Mouse (Mus musculus): Measurements from ENCODE around the gene Yipf1. TPM values are rescaled to one million over a fixed set of nuclear protein-coding genes. Genes with fewer than 3 reads are reported as not detected.
A peak's percentile ranks its signal among the peaks of the same experiment; 100 is the strongest.

The Yipf1 gene
- polyA plus RNA-seq, 1 experiment from 2014 or later: 44.6 TPM

GRCm38 (mm10) chr4:107367567-107368314, 53.6 kb downstream of the Yipf1 start, which contains the start of gene Ndc1:
Gene Ndc1 (plus strand): TSS chr4:107367784.
- H3K4me2 ChIP-seq (ENCODE audit: low read depth, severe bottlenecking): peak within 1 kb of the TSS; percentile 69
- peak within 1 kb of the TSS; percentile 86 for H3K9ac ChIP-seq (ENCODE audit: low read length)
- DNase-seq (ENCODE audit: low spot score) (peak; percentile 90), ATAC-seq (ENCODE audit: insufficient number of reproducible peaks, low FRiP score, low TSS enrichment, low read depth) (peak; percentile 95)
- H3K27ac ChIP-seq (replicated peaks; ENCODE audit: low read depth, low read length): peak within 1 kb of the TSS; percentile 88
- peak within 1 kb of the TSS; percentile 76 for H3K4me3 ChIP-seq (ENCODE audit: low read depth, low read length)
- under 1% methylated on average over 51 of the region's 51 CpGs for WGBS
- peaks cover 10% of the 10 kb centered on the region for H3K36me3 ChIP-seq (ENCODE audit: control insufficient read depth, insufficient read depth, low read length)
- no peaks in the 10 kb centered on the region for H3K27me3 ChIP-seq (ENCODE audit: control insufficient read depth, insufficient read depth, low read length)
- H3K9me3 ChIP-seq (ENCODE audit: control insufficient read depth, low read length): no peaks in the 10 kb centered on the region
- no peaks in the 10 kb centered on the region for H3K4me1 ChIP-seq (ENCODE audit: control insufficient read depth, insufficient read depth, low read length)

DNA sequence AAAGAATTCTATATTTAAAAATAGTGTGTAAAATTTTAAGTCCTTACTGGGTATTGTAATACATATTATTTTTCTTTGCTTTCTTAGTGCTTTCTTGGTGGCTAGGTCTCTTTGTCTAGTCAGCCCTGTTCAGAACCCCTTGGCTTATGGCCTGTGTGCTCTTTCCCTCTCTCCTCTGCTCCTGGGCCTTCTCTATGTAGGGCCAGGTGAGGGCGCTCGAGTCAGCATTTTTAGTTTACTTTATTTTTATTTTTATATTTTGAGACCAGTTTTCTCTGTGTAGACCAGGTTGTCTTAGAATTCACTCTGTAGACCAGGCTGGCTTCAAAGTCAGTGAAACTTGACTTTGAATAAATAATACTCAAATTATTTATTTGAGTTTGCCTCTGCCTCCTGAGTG, 58.1 kb downstream of the Yipf1 start:
- H3K27ac ChIP-seq (replicated peaks; ENCODE audit: low read depth, low read length): no peak overlapping the region
- no peaks in the 10 kb centered on the region for H3K27me3 ChIP-seq (ENCODE audit: control insufficient read depth, insufficient read depth, low read length)
- no peak overlapping the region for H3K9ac ChIP-seq (ENCODE audit: low read length)
- no peak overlapping the region for H3K4me3 ChIP-seq (ENCODE audit: low read depth, low read length)
- no peaks in the 10 kb centered on the region for H3K4me1 ChIP-seq (ENCODE audit: control insufficient read depth, insufficient read depth, low read length)
- no peak for DNase-seq (ENCODE audit: low spot score)
- WGBS: 82% methylated on average over 2 of the region's 2 CpGs
- no peak overlapping the region for H3K4me2 ChIP-seq (ENCODE audit: low read depth, severe bottlenecking)
- no peaks in the 10 kb centered on the region for H3K9me3 ChIP-seq (ENCODE audit: control insufficient read depth, low read length)
- ATAC-seq (ENCODE audit: insufficient number of reproducible peaks, low FRiP score, low TSS enrichment, low read depth): no peak
- peaks cover 22% of the 10 kb centered on the region for H3K36me3 ChIP-seq (ENCODE audit: control insufficient read depth, insufficient read depth, low read length)

DNA sequence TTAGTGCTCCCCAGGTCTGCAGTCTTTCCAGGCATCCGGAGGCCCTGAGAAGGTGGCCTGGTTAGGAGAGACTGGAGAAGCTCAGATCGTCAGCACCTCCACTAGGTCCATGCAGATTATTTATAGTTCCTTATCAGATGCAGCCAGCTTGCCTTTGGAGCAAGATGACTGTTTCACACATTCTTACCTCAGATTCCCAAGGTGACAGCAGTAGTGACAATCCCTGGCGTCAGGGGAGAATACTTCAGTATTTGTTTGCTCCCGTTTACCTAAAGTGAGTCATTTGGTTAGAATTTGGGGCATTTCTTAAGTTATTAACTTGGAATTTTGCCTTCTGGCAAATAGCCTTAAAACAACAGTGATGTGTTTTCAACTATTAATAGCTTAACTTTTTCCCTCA, 60.5 kb downstream of the Yipf1 start:
- Histone ChIP-seq H3K9me3 (ENCODE audit: control insufficient read depth, low read length) (no peaks in the 10 kb centered on the region), H3K36me3 (ENCODE audit: control insufficient read depth, insufficient read depth, low read length) (peaks cover 26% of the 10 kb centered on the region), H3K27ac (replicated peaks; ENCODE audit: low read depth, low read length) (no peak overlapping the region), H3K27me3 (ENCODE audit: control insufficient read depth, insufficient read depth, low read length) (no peaks in the 10 kb centered on the region), H3K4me2 (ENCODE audit: low read depth, severe bottlenecking) (no peak overlapping the region), H3K4me3 (ENCODE audit: low read depth, low read length) (no peak overlapping the region), H3K9ac (ENCODE audit: low read length) (no peak overlapping the region), H3K4me1 (ENCODE audit: control insufficient read depth, insufficient read depth, low read length) (no peaks in the 10 kb centered on the region)
- DNase-seq (ENCODE audit: low spot score) (no peak), ATAC-seq (ENCODE audit: insufficient number of reproducible peaks, low FRiP score, low TSS enrichment, low read depth) (no peak)
- WGBS: 75% methylated on average over 4 of the region's 4 CpGs

- Histone ChIP-seq H3K36me3 (ENCODE audit: control insufficient read depth, insufficient read depth, low read length) (peaks cover 22% of the 10 kb centered on the region), H3K9ac (ENCODE audit: low read length) (no peak overlapping the region), H3K4me1 (ENCODE audit: control insufficient read depth, insufficient read depth, low read length) (no peaks in the 10 kb centered on the region), H3K27ac (replicated peaks; ENCODE audit: low read depth, low read length) (no peak overlapping the region), H3K4me3 (ENCODE audit: low read depth, low read length) (no peak overlapping the region), H3K9me3 (ENCODE audit: control insufficient read depth, low read length) (no peaks in the 10 kb centered on the region), H3K27me3 (ENCODE audit: control insufficient read depth, insufficient read depth, low read length) (no peaks in the 10 kb centered on the region), H3K4me2 (ENCODE audit: low read depth, severe bottlenecking) (no peak overlapping the region)
- DNase-seq (ENCODE audit: low spot score): no peak
- ATAC-seq (ENCODE audit: insufficient number of reproducible peaks, low FRiP score, low TSS enrichment, low read depth): no peak
- WGBS: 89% methylated on average over 6 of the region's 6 CpGs
These were observed 64.8 kb downstream of the Yipf1 start for GRCm38 (mm10) chr4:107378954-107379353.

DNA sequence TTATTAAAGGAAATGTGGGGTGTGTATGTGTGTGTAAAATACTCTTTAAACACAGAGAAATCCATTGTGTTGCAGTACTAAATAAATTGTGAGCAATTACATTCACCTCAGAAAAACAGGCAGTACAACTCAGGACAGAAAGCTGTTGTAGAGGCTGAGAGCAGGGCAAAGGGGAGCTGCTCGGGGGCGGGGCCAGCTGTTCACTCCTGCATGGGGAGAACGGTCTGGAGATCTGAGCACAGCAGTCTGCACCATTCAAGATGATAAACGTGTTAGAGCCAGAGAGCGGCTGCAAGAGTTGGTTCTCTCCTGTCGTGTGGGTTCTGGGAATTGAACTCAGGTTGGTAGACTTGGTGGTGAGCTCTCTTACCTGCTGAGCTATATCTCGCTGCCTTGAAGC, 66.7 kb downstream of the Yipf1 start:
- no peaks in the 10 kb centered on the region for H3K27me3 ChIP-seq (ENCODE audit: control insufficient read depth, insufficient read depth, low read length)
- H3K4me2 ChIP-seq (ENCODE audit: low read depth, severe bottlenecking): no peak overlapping the region
- H3K4me1 ChIP-seq (ENCODE audit: control insufficient read depth, insufficient read depth, low read length): no peaks in the 10 kb centered on the region
- 85% methylated on average over 7 of the region's 7 CpGs for WGBS
- DNase-seq (ENCODE audit: low spot score) (no peak), ATAC-seq (ENCODE audit: insufficient number of reproducible peaks, low FRiP score, low TSS enrichment, low read depth) (no peak)
- H3K9me3 ChIP-seq (ENCODE audit: control insufficient read depth, low read length): no peaks in the 10 kb centered on the region
- peaks cover 25% of the 10 kb centered on the region; the same call in 1 of the 2 replicates for H3K36me3 ChIP-seq (ENCODE audit: control insufficient read depth, insufficient read depth, low read length)
- no peak overlapping the region for H3K9ac ChIP-seq (ENCODE audit: low read length)
- H3K27ac ChIP-seq (replicated peaks; ENCODE audit: low read depth, low read length): no peak overlapping the region
- H3K4me3 ChIP-seq (ENCODE audit: low read depth, low read length): no peak overlapping the region

- ATAC-seq (ENCODE audit: insufficient number of reproducible peaks, low FRiP score, low TSS enrichment, low read depth) (no peak), DNase-seq (ENCODE audit: low spot score) (no peak)
- Histone ChIP-seq H3K36me3 (ENCODE audit: control insufficient read depth, insufficient read depth, low read length) (peaks cover 38% of the 10 kb centered on the region; the same call in 1 of the 2 replicates), H3K9ac (ENCODE audit: low read length) (no peak overlapping the region), H3K4me3 (ENCODE audit: low read depth, low read length) (no peak overlapping the region), H3K27ac (replicated peaks; ENCODE audit: low read depth, low read length) (no peak overlapping the region), H3K27me3 (ENCODE audit: control insufficient read depth, insufficient read depth, low read length) (no peaks in the 10 kb centered on the region), H3K4me1 (ENCODE audit: control insufficient read depth, insufficient read depth, low read length) (no peaks in the 10 kb centered on the region), H3K9me3 (ENCODE audit: control insufficient read depth, low read length) (no peaks in the 10 kb centered on the region), H3K4me2 (ENCODE audit: low read depth, severe bottlenecking) (no peak overlapping the region)
- WGBS: 92% methylated on average over 4 of the region's 4 CpGs
These were observed 72.9 kb downstream of the Yipf1 start for GRCm38 (mm10) chr4:107387038-107387437.

DNA sequence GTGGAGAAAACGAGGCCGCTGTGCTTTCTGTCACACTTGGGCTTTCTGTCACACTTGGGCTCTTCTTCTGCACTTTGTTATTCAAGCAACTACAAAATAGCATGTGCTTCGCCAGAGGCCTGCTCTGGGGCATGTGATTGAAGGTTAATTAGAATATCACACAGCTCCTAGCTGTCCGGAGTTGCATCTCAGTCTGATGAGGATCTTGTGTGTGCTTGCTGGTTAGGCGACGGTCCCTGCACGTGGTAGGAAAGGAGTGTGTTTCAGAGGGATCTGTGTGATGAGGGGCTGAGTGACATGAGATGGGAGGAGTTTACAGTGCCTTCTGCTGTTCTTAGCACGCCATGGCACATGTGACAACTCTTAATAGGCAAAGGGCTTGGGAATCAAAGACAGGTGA, 73.3 kb downstream of the Yipf1 start:
- Histone ChIP-seq H3K4me1 (ENCODE audit: control insufficient read depth, insufficient read depth, low read length) (no peaks in the 10 kb centered on the region), H3K36me3 (ENCODE audit: control insufficient read depth, insufficient read depth, low read length) (peaks cover 38% of the 10 kb centered on the region; the same call in 1 of the 2 replicates), H3K27me3 (ENCODE audit: control insufficient read depth, insufficient read depth, low read length) (no peaks in the 10 kb centered on the region), H3K4me2 (ENCODE audit: low read depth, severe bottlenecking) (no peak overlapping the region), H3K9me3 (ENCODE audit: control insufficient read depth, low read length) (no peaks in the 10 kb centered on the region), H3K4me3 (ENCODE audit: low read depth, low read length) (no peak overlapping the region), H3K9ac (ENCODE audit: low read length) (no peak overlapping the region), H3K27ac (replicated peaks; ENCODE audit: low read depth, low read length) (no peak overlapping the region)
- no peak for ATAC-seq (ENCODE audit: insufficient number of reproducible peaks, low FRiP score, low TSS enrichment, low read depth)
- WGBS: 95% methylated on average over 8 of the region's 8 CpGs
- no peak for DNase-seq (ENCODE audit: low spot score)

DNA sequence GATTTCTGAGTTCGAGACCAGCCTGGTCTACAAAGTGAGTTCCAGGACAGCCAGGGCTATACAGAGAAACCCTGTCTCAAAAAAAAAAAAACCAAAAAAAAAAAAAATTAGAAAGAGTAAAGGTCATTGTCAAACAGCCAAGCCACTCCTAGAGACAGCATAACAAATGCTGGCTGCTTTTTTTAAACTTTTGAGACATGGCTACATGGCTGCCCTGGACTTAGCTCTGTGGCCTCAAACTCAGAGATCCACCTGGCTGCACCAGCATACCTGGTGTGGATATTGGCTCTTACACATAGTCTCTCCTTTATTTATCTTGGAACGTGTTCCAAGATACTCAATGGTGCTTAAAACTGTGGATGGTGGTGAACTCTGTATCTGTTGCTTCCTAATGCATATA, 74.1 kb downstream of the Yipf1 start:
- Histone ChIP-seq H3K36me3 (ENCODE audit: control insufficient read depth, insufficient read depth, low read length) (peaks cover 38% of the 10 kb centered on the region; the same call in 1 of the 2 replicates), H3K4me2 (ENCODE audit: low read depth, severe bottlenecking) (no peak overlapping the region), H3K4me3 (ENCODE audit: low read depth, low read length) (no peak overlapping the region), H3K9ac (ENCODE audit: low read length) (no peak overlapping the region), H3K27me3 (ENCODE audit: control insufficient read depth, insufficient read depth, low read length) (no peaks in the 10 kb centered on the region), H3K9me3 (ENCODE audit: control insufficient read depth, low read length) (no peaks in the 10 kb centered on the region), H3K27ac (replicated peaks; ENCODE audit: low read depth, low read length) (no peak overlapping the region), H3K4me1 (ENCODE audit: control insufficient read depth, insufficient read depth, low read length) (no peaks in the 10 kb centered on the region)
- 98% methylated on average over 2 of the region's 2 CpGs for WGBS
- DNase-seq (ENCODE audit: low spot score) (no peak), ATAC-seq (ENCODE audit: insufficient number of reproducible peaks, low FRiP score, low TSS enrichment, low read depth) (no peak)
